Mouse (Mus musculus) forebrain, embryonic 14.5 days (tissue): ENCODE data around the gene Ogn. TPM values are rescaled to one million over a fixed set of nuclear protein-coding genes. Genes with fewer than 3 reads are reported as not detected.
"Not testable (repeated sequence)": the region's sequence is repeated elsewhere in the genome, so short reads cannot be mapped to it uniquely, and the experiment has no call there.

ENCODE experiments used
- ATAC-seq: fragments of 200-750 bp; cut with Nextera tagmentation; 2 replicates; pipeline ENCODE4 v1.8.0; 2017; ENCODE audit warnings: mild to moderate bottlenecking, moderate library complexity
- DNase-seq: peaks from one replicate; pipeline ENCODE4 v3.0.0-alpha.2; 2015; ENCODE audit warnings: low spot score
- H3K27ac ChIP-seq: fragments of 300-500 bp; sonication (generic); 2 replicates; pipeline ENCODE4 v1.5.1; 2014; ENCODE audit warnings: low read depth, mild to moderate bottlenecking, control low read depth, low read length, moderate library complexity
- H3K27me3 ChIP-seq: fragments of 300-500 bp; sonication (generic); replicated peaks from 2 replicates; pipeline ENCODE4 v1.6.1; 2014; ENCODE audit warnings: low read length, control low read depth, mixed read lengths; ENCODE audit not compliant: control insufficient read depth, insufficient read depth
- H3K36me3 ChIP-seq: fragments of 300-500 bp; sonication (generic); 2 replicates; pipeline ENCODE4 v1.6.1; 2014; ENCODE audit warnings: low read length, control low read depth; ENCODE audit not compliant: control insufficient read depth, insufficient read depth
- H3K4me1 ChIP-seq: fragments of 300-500 bp; sonication (generic); 2 replicates; pipeline ENCODE4 v1.6.1; 2014; ENCODE audit warnings: antibody characterized with exemption, low read length, control low read depth; ENCODE audit not compliant: control insufficient read depth, insufficient read depth
- H3K4me2 ChIP-seq: fragments of 300-500 bp; sonication (generic); 2 replicates; pipeline ENCODE4 v1.6.1; 2014; ENCODE audit warnings: mild to moderate bottlenecking, control low read depth, low read length
- H3K4me3 ChIP-seq: fragments of 300-500 bp; sonication (generic); 2 replicates; pipeline ENCODE4 v1.5.1; 2014; ENCODE audit warnings: low read depth, low read length, control low read depth
- H3K9ac ChIP-seq: fragments of 300-500 bp; sonication (generic); 2 replicates; pipeline ENCODE4 v1.6.1; 2014; ENCODE audit warnings: mild to moderate bottlenecking, low read length, control low read depth, moderate library complexity
- H3K9me3 ChIP-seq: fragments of 300-500 bp; sonication (generic); replicated peaks from 2 replicates; pipeline ENCODE4 v1.6.1; 2016; ENCODE audit warnings: low read length, control low read depth, mixed read lengths; ENCODE audit not compliant: control insufficient read depth
- WGBS: fragments of 180-500 bp; shearing (Covaris S2); extraction: QIAGEN DNeasy Blood & Tissue Kit; methylation state at CpG from one replicate; pipeline ENCODE4 v1.1.7; 2014; 5-methylcytosine and 5-hydroxymethylcytosine counted together
- polyA plus RNA-seq: library from polyadenylated mRNA; unstranded; fragments of >200 nt; fragmentation: Nextera tagmentation; extraction: Ambion mirVana; gene quantifications from 2 replicates; pipeline ENCODE4 v1.2.1, GENCODE M21; 2014

The Ogn gene
- polyA plus RNA-seq, 1 experiment from 2014 or later: 10.8 TPM

GRCm38 (mm10) chr13:49586062-49586461 is 21.8 kb upstream of the Ogn start:
- H3K36me3 ChIP-seq: no peaks in the 10 kb centered on the region
- ATAC-seq: no peak
- H3K9ac ChIP-seq: no peak overlapping the region
- H3K27ac ChIP-seq: no peak overlapping the region
- no peak overlapping the region for H3K4me2 ChIP-seq
- no peaks in the 10 kb centered on the region for H3K27me3 ChIP-seq
- H3K4me1 ChIP-seq: no peaks in the 10 kb centered on the region
- no peak overlapping the region for H3K4me3 ChIP-seq
- WGBS: 96% methylated on average over 6 of the region's 6 CpGs
- no peaks in the 10 kb centered on the region for H3K9me3 ChIP-seq
- DNase-seq: no peak

GRCm38 (mm10) chr13:49602541-49602940 is 5.3 kb upstream of the Ogn start:
- not testable (repeated sequence) for H3K27ac ChIP-seq, DNase-seq, H3K9me3 ChIP-seq

GRCm38 (mm10) chr13:49603603-49604002 is 4.2 kb upstream of the Ogn start:
- Histone ChIP-seq H3K4me3 (no peak overlapping the region), H3K27ac (no peak overlapping the region), H3K9me3 (no peaks in the 10 kb centered on the region), H3K27me3 (no peaks in the 10 kb centered on the region), H3K4me1 (no peaks in the 10 kb centered on the region), H3K9ac (no peak overlapping the region), H3K36me3 (no peaks in the 10 kb centered on the region), H3K4me2 (no peak overlapping the region)
- ATAC-seq (no peak), DNase-seq (no peak)

More at GRCm38 (mm10) chr13:49602541-49602940, 5.3 kb upstream of the Ogn start:
- H3K27me3 ChIP-seq, H3K4me1 ChIP-seq, ATAC-seq, H3K36me3 ChIP-seq, H3K4me3 ChIP-seq, H3K9ac ChIP-seq, H3K4me2 ChIP-seq: not testable (repeated sequence)
- WGBS: 19% methylated on average over 2 of the region's 2 CpGs

- no peaks in the 10 kb centered on the region for H3K27me3 ChIP-seq
- DNase-seq (no peak), ATAC-seq (no peak)
- H3K9me3 ChIP-seq: no peaks in the 10 kb centered on the region
- no peaks in the 10 kb centered on the region for H3K4me1 ChIP-seq
- no peak overlapping the region for H3K4me3 ChIP-seq
- no peaks in the 10 kb centered on the region for H3K36me3 ChIP-seq
- no peak overlapping the region for H3K27ac ChIP-seq
- no peak overlapping the region for H3K4me2 ChIP-seq
- WGBS: 81% methylated on average over 4 of the region's 4 CpGs
- H3K9ac ChIP-seq: no peak overlapping the region
These were observed 910 bp downstream of the Ogn start for GRCm38 (mm10) chr13:49608589-49609322.

- Histone ChIP-seq H3K27me3 (no peaks in the 10 kb centered on the region), H3K9me3 (no peaks in the 10 kb centered on the region), H3K4me3 (no peak overlapping the region), H3K27ac (no peak overlapping the region), H3K9ac (no peak overlapping the region), H3K4me2 (no peak overlapping the region), H3K4me1 (no peaks in the 10 kb centered on the region), H3K36me3 (no peaks in the 10 kb centered on the region)
- DNase-seq: no peak
- 95% methylated on average over 3 of the region's 3 CpGs for WGBS
- no peak for ATAC-seq
These were observed 9.2 kb downstream of the Ogn start for GRCm38 (mm10) chr13:49617021-49617420.

GRCm38 (mm10) chr13:49618365-49618764 is 10.5 kb downstream of the Ogn start:
- no peaks in the 10 kb centered on the region for H3K27me3 ChIP-seq
- no peaks in the 10 kb centered on the region for H3K4me1 ChIP-seq
- H3K9ac ChIP-seq: no peak overlapping the region
- H3K9me3 ChIP-seq: no peaks in the 10 kb centered on the region
- no peak overlapping the region for H3K4me2 ChIP-seq
- no peak for ATAC-seq
- H3K36me3 ChIP-seq: no peaks in the 10 kb centered on the region
- H3K4me3 ChIP-seq: no peak overlapping the region
- no peak for DNase-seq
- H3K27ac ChIP-seq: no peak overlapping the region

- Histone ChIP-seq H3K4me3 (no peak overlapping the region), H3K36me3 (no peaks in the 10 kb centered on the region), H3K4me1 (no peaks in the 10 kb centered on the region), H3K9me3 (no peaks in the 10 kb centered on the region), H3K4me2 (no peak overlapping the region), H3K27ac (no peak overlapping the region), H3K27me3 (no peaks in the 10 kb centered on the region), H3K9ac (no peak overlapping the region)
- WGBS: 97% methylated on average over 1 of the region's 1 CpGs
- ATAC-seq: no peak
- DNase-seq: no peak
These were observed 15.4 kb downstream of the Ogn start for GRCm38 (mm10) chr13:49623216-49623615.

GRCm38 (mm10) chr13:49628167-49628566 is 20.3 kb downstream of the Ogn start:
- Histone ChIP-seq H3K4me1 (no peaks in the 10 kb centered on the region), H3K9ac (no peak overlapping the region), H3K9me3 (no peaks in the 10 kb centered on the region), H3K36me3 (no peaks in the 10 kb centered on the region), H3K27ac (no peak overlapping the region), H3K27me3 (no peaks in the 10 kb centered on the region), H3K4me3 (no peak overlapping the region), H3K4me2 (no peak overlapping the region)
- DNase-seq (no peak), ATAC-seq (no peak)

- WGBS: 87% methylated on average over 2 of the region's 2 CpGs
- Histone ChIP-seq H3K9ac (no peak overlapping the region), H3K4me3 (no peak overlapping the region), H3K36me3 (no peaks in the 10 kb centered on the region), H3K27ac (no peak overlapping the region), H3K27me3 (no peaks in the 10 kb centered on the region), H3K4me2 (no peak overlapping the region), H3K4me1 (no peaks in the 10 kb centered on the region), H3K9me3 (no peaks in the 10 kb centered on the region)
- ATAC-seq: no peak
- DNase-seq: no peak
These were observed 21.2 kb downstream of the Ogn start for GRCm38 (mm10) chr13:49629076-49629475.
